Mouse (Mus musculus) heart, embryonic 14.5 days (tissue): ENCODE measurements around the gene Cxcl9. TPM values are rescaled to one million over a fixed set of nuclear protein-coding genes. Genes with fewer than 3 reads are reported as not detected.
A peak's percentile ranks its signal among the peaks of the same experiment; 100 is the strongest.

Experiments used
- ATAC-seq: fragments of 200-750 bp; cut with Nextera tagmentation; 2 replicates; pipeline ENCODE4 v1.8.0; 2017; ENCODE audit warnings: low read depth, moderate TSS enrichment; ENCODE audit not compliant: insufficient number of reproducible peaks, insufficient read depth, low FRiP score
- H3K27ac ChIP-seq, 2 experiments: fragments of 200-500 bp in 1 of 2; fragments of 300-500 bp in 1 of 2; sonication (generic) in 1 of 2; replicated peaks in 1 of 2; 2 replicates each; pipeline ENCODE4 v1.5.1; 2012 to 2014; ENCODE audit warnings: low read depth in 2 of 2, low read length in 2 of 2, control low read depth in 1 of 2, mild to moderate bottlenecking in 1 of 2, mixed read lengths in 1 of 2; ENCODE audit not compliant: control insufficient read depth in 1 of 2, insufficient read depth in 1 of 2
- H3K27me3 ChIP-seq: fragments of 300-500 bp; sonication (generic); 2 replicates; pipeline ENCODE4 v1.6.1; 2014; ENCODE audit warnings: mild to moderate bottlenecking, low read length, control low read depth; ENCODE audit not compliant: control insufficient read depth, insufficient read depth
- H3K36me3 ChIP-seq: fragments of 300-500 bp; sonication (generic); 2 replicates; pipeline ENCODE4 v1.6.1; 2014; ENCODE audit warnings: mild to moderate bottlenecking, control low read depth, low read length, mixed read lengths; ENCODE audit not compliant: control insufficient read depth, insufficient read depth
- H3K4me1 ChIP-seq, 2 experiments: fragments of 200-500 bp in 1 of 2; fragments of 300-500 bp in 1 of 2; sonication (generic) in 1 of 2; 2 replicates each; pipeline ENCODE4 v1.6.1; 2012 to 2014; ENCODE audit warnings: low read length in 2 of 2, control low read depth in 1 of 2, mixed read lengths in 1 of 2; ENCODE audit not compliant: control insufficient read depth in 2 of 2, insufficient read depth in 2 of 2
- H3K4me2 ChIP-seq: fragments of 300-500 bp; sonication (generic); 2 replicates; pipeline ENCODE4 v1.6.1; 2014; ENCODE audit warnings: mild to moderate bottlenecking, low read length
- H3K4me3 ChIP-seq, 2 experiments: fragments of 200-500 bp in 1 of 2; fragments of 300-500 bp in 1 of 2; sonication (generic) in 1 of 2; 2 replicates each; pipeline ENCODE4 v1.5.1; 2012 to 2014; ENCODE audit warnings: low read length in 2 of 2, mild to moderate bottlenecking in 2 of 2, control low read depth in 1 of 2, low read depth in 1 of 2, moderate library complexity in 1 of 2; ENCODE audit not compliant: control insufficient read depth in 1 of 2, insufficient read depth in 1 of 2
- H3K9ac ChIP-seq: fragments of 300-500 bp; sonication (generic); 2 replicates; pipeline ENCODE4 v1.6.1; 2014; ENCODE audit warnings: mild to moderate bottlenecking, low read length
- H3K9me3 ChIP-seq: fragments of 300-500 bp; sonication (generic); 2 replicates; pipeline ENCODE4 v1.6.1; 2016; ENCODE audit warnings: low read length, control low read depth; ENCODE audit not compliant: control insufficient read depth
- WGBS: fragments of 180-500 bp; shearing (Covaris S2); extraction: QIAGEN DNeasy Blood & Tissue Kit; methylation state at CpG from one replicate; pipeline ENCODE4 v1.1.7; 2014; 5-methylcytosine and 5-hydroxymethylcytosine counted together
- polyA plus RNA-seq: library from polyadenylated mRNA; unstranded; fragments of >200 nt; fragmentation: Nextera tagmentation; extraction: Ambion mirVana; gene quantifications from 2 replicates; pipeline ENCODE4 v1.2.1, GENCODE M21; 2014

Gene Cxcl9
- polyA plus RNA-seq, 1 experiment from 2014 or later = not detected

DNA sequence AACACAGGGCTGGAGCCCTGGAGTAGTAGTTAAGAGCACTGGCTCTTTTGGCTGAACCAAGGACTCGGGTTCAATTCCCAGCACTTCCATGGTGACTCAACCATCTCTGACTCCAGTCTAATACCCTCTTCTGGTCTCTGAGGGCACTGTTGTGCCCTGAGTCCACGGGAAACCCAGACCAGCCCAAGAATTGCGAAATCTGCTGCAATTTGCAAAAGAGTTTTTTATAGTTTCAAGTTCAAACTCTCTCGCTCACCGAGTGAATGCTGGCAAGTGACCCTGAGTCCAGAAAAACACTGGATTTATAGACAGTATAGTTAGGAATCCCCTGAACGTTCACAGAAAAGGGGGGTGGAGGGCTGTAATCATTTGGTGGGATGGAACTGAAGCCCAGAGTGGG is 42.5 kb upstream of the Cxcl9 start:
- Histone ChIP-seq H3K27ac (no peak overlapping the region), H3K4me3 (no peak overlapping the region), H3K36me3 (no peaks in the 10 kb centered on the region), H3K9me3 (no peaks in the 10 kb centered on the region), H3K27me3 (no peaks in the 10 kb centered on the region), H3K4me1 (peaks cover 5% of the 10 kb centered on the region in 2 experiments; a peak in 2 of 4 replicates), H3K9ac (no peak overlapping the region), H3K4me2 (no peak overlapping the region)
- 84% methylated on average over 6 of the region's 6 CpGs for WGBS
- ATAC-seq = no peak

DNA sequence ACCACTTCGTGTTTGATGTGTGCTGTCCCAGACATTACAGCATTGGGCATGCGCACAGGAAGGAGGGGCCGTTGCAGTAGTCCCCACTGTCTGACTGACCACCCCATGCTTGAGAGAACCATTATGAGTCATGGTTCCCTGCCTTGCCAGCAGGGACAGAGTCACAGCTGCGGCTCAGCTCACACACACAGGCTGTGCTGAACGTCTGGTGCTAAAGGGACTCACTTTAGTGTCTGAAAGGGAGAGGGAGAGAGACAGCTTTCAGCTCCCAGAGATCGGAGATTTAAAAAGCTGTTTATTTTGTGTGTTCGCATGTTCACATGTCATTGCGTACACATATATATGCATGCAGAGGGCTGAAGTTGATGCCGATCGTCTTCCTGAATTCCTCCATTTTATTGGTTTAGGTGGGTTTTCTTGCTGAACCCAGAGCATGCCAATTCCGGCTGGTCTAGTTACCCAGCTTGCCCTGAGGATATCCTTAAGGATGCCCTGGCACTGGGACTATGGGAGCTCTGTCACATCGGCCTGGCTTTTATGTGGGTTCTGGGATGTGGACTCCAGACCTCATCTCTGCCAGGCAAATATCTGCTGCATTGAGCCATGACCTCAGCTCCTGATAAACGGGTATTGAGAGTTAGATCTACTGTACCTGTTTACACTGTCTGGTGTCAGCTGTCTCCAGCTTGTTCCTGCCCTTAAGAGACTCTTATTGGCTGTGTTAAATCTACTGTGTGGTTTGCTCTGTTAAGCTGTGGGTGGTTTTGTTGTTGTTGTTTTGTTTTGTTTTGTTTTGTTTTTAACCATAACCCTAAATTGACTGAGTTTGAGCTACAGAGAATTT is 41.5 kb upstream of the Cxcl9 start:
- H3K27me3 ChIP-seq = no peaks in the 10 kb centered on the region
- H3K27ac ChIP-seq = no peak overlapping the region
- H3K4me2 ChIP-seq = no peak overlapping the region
- no peak overlapping the region for H3K9ac ChIP-seq
- no peaks in the 10 kb centered on the region for H3K36me3 ChIP-seq
- H3K4me3 ChIP-seq = no peak overlapping the region
- no peaks in the 10 kb centered on the region for H3K9me3 ChIP-seq
- WGBS = 60% methylated on average over 13 of the region's 13 CpGs
- peaks cover 5% of the 10 kb centered on the region in 2 experiments; a peak in 2 of 4 replicates for H3K4me1 ChIP-seq
- ATAC-seq = peak; percentile 47; the same call in 1 of the 2 replicates

DNA sequence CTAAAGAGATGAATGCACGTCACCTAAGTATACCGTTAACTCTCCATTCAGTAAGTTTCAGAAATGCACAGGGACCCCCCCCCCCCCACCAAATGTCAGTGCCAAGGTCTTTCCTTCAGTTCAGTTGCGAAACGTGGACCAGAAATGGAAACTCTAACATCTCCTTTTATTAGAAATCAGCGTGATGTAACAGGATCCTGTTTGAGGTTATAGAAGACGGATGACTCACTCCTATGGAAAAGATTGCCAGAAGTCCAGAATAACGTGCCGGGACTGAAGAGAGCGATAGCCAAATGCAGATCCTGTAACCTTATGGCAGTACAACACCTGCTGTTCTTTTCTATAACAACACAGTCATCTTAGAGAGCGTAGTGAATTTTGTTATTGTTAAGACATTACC is 40.5 kb upstream of the Cxcl9 start:
- Histone ChIP-seq H3K27ac (peak overlapping the region in 1 of 2 experiments; percentile 61; a peak in 2 of 4 replicates), H3K4me2 (no peak overlapping the region), H3K4me3 (no peak overlapping the region), H3K27me3 (no peaks in the 10 kb centered on the region), H3K36me3 (no peaks in the 10 kb centered on the region), H3K4me1 (peaks cover 5% of the 10 kb centered on the region in 2 experiments; a peak in 2 of 4 replicates), H3K9ac (no peak overlapping the region), H3K9me3 (no peaks in the 10 kb centered on the region)
- no peak for ATAC-seq
- 51% methylated on average over 10 of the region's 10 CpGs for WGBS

DNA sequence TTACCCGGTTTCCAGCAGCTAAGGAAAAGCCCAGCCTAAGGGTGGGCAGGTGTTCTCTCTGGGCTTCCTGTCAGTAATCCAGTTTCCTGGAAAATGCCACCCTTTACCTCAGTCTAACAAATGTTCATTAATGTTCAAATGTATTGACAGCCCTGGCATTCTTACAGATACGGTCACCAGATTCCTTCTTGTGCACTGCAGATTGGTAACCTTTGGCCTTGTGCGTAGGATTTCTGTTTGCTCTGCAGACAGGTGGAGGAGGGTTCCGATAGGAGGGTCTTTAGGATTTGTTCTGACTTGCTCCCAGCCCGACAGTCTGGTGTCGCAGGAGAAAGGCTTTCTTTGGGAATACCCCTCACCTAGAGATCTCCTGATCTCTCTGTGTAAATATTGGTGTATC is 38.7 kb upstream of the Cxcl9 start:
- WGBS = 67% methylated on average over 6 of the region's 6 CpGs
- Histone ChIP-seq H3K4me2 (no peak overlapping the region), H3K27ac (no peak overlapping the region), H3K4me1 (peaks cover 0 to 5% of the 10 kb centered on the region in 2 experiments; a peak in 2 of 4 replicates), H3K36me3 (no peaks in the 10 kb centered on the region), H3K4me3 (no peak overlapping the region), H3K9ac (no peak overlapping the region), H3K27me3 (no peaks in the 10 kb centered on the region), H3K9me3 (no peaks in the 10 kb centered on the region)
- ATAC-seq = no peak

DNA sequence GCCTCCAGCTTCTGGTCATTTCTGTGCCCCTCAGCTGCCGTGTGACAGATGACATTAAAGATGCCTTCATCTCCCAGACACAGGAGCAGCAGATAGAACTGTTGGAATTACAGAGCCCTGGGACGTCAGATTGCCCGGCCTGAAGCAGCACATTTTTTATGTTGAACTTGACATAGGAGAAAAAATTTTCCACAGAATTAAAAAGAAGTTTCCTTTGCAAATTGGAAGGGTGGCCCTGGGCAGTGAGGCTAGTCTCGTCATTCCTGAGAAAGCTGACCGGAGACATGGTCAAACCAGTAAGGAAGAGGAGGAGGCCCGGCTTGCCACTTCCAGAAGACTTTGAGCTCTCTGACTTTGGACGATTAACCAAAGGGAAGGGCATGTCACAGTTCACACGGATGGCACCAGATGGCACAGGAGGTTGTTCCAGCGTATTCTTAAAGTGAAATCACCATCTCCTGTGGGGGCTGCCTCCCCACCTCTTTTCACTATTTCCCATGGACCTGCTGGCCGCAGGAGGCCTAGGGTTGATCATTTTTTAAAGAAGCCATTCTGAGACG is 37.3 kb upstream of the Cxcl9 start:
- no peak overlapping the region for H3K9ac ChIP-seq
- no peak overlapping the region for H3K4me3 ChIP-seq
- no peak overlapping the region for H3K27ac ChIP-seq
- H3K4me1 ChIP-seq = peaks cover 0 to 5% of the 10 kb centered on the region in 2 experiments; a peak in 2 of 4 replicates
- no peaks in the 10 kb centered on the region for H3K27me3 ChIP-seq
- no peaks in the 10 kb centered on the region for H3K36me3 ChIP-seq
- no peaks in the 10 kb centered on the region for H3K9me3 ChIP-seq
- no peak overlapping the region for H3K4me2 ChIP-seq
- ATAC-seq = no peak
- 75% methylated on average over 11 of the region's 11 CpGs for WGBS

DNA sequence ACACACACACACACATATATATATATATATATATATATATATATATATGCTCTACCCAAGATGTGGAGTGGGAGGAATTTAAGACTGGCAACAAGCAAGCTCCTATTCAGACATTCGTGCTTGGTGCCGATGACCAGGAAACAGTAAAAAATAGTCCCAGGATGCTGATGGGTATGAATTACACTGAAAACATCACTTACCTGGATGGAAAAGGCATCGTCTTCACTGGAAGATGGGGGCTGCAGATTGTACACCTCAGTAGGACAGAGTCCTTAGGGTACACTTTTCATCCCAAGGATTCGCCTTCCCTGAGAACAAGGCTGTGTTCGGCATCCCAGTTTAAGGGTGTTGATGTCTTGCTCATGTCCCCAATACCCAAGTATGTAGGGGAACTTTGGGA is 36.1 kb upstream of the Cxcl9 start:
- no peaks in the 10 kb centered on the region for H3K36me3 ChIP-seq
- no peak overlapping the region for H3K4me2 ChIP-seq
- no peaks in the 10 kb centered on the region for H3K27me3 ChIP-seq
- H3K4me3 ChIP-seq = no peak overlapping the region
- WGBS = 89% methylated on average over 5 of the region's 5 CpGs
- H3K4me1 ChIP-seq = no peaks in the 10 kb centered on the region; a peak in 2 of 4 replicates
- no peak overlapping the region for H3K27ac ChIP-seq
- no peak for ATAC-seq
- H3K9ac ChIP-seq = no peak overlapping the region
- no peaks in the 10 kb centered on the region for H3K9me3 ChIP-seq

DNA sequence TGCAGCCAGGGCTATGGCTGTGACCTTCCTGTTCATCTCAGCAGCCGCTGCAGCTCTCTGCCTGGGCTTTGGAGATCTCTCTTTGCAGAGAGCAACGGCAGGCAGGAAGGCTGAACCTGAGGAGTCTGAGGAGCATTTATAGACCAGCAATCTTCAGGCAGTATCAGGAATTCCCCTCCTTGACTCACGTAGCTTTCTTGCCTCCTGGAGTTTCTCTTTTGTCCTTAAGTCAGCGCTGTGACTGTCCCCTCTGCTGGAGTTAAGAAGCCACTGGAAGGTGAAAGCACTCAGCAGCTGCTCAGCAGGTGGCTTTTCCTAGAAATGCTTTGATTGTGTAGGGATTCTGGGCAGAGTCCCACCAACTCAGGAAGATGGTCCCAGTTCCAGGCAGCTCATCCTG is 35.3 kb upstream of the Cxcl9 start:
- ATAC-seq = no peak
- no peaks in the 10 kb centered on the region for H3K27me3 ChIP-seq
- no peak overlapping the region for H3K4me3 ChIP-seq
- no peaks in the 10 kb centered on the region; a peak in 1 of 4 replicates for H3K4me1 ChIP-seq
- no peaks in the 10 kb centered on the region for H3K9me3 ChIP-seq
- no peak overlapping the region for H3K9ac ChIP-seq
- H3K36me3 ChIP-seq = no peaks in the 10 kb centered on the region
- no peak overlapping the region for H3K4me2 ChIP-seq
- WGBS = 8% methylated on average over 4 of the region's 4 CpGs
- no peak overlapping the region for H3K27ac ChIP-seq
